In the genomic region with DNA sequence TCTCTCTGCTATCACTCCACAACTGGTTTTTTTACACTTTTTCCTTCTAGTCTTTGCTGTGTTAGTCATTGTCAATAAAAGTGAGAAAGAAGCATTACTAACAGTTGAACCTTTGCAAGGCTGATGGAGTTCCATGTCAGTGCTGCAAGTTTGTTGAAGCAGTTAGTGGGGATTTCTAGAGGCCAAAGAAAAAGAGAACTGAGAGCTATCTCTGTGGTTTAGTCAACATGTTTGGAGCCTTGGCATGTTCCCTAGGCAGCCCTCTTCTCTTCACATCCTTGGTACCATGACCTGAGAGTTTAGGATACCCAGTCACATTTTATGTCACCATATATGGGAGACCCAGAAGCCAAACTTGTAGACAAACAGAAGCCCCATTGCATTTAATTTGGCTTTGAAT, we compare ENCODE assay signal across 34 mouse cellular contexts. TPM values are rescaled to one million over a fixed set of nuclear protein-coding genes. Genes with fewer than 3 reads are reported as not detected.
DNase-seq lines count a peak whose midpoint lies in the region; ATAC-seq and TF ChIP-seq lines count a peak whose summit lies in the region.
"Had no signal": no experiment of that assay in that cellular context is flagged by ENCODE, and none has a peak within 500 bp of the region (broad histone marks: within the 10 kb centered on the region; RNA-seq: fewer than 3 reads in every experiment).

No protein-coding gene starts in this region.

- H3K36me3 ChIP-seq in spleen, adult 2 months (ENCODE audit: control insufficient read depth, insufficient read depth, low read length), result no peaks in the 10 kb centered on the region
- H3K36me3 ChIP-seq: forebrain, embryonic 10.5 days; G1E; heart, embryonic 12.5 days; heart, embryonic 15.5 days had no signal

- peak overlapping the region; percentile 70; the same call in 1 of the 2 replicates for H3K27ac ChIP-seq in spleen, adult 2 months (ENCODE audit: insufficient read depth, low read length)
- H3K27ac ChIP-seq: forebrain, embryonic 10.5 days; forebrain, embryonic 13.5 days; heart, embryonic 15.5 days; hindbrain, embryonic 14.5 days; hindbrain, postnatal 0 days had no signal

- H3K4me1 ChIP-seq in spleen, adult 2 months (ENCODE audit: control insufficient read depth, insufficient read depth, insufficient read length), result peaks cover 15% of the 10 kb centered on the region; the same call in 1 of the 2 replicates
- H3K4me1 ChIP-seq: heart, embryonic 12.5 days had no signal

- no peak for TF ChIP-seq CTCF in spleen, adult 2 months (IDR thresholded peaks at IDR 0.05; ENCODE audit: extremely low read depth, insufficient read depth, insufficient read length, insufficient replicate concordance)

- no peak for DNase-seq in spleen, adult 2 months (ENCODE audit: low read depth in 1 of 2, low spot score in 2 of 2)
- no peak for DNase-seq in spleen, postnatal 4 days (ENCODE audit: low spot score in 2 of 2)
- DNase-seq in B cell, adult 2 months, result peak; percentile 27 to 43
- no peak for DNase-seq in thymus, postnatal 36 days
- DNase-seq in adipocyte (ENCODE audit: low spot score), result no peak
- DNase-seq: adrenal gland, adult 2 months; adrenal gland, postnatal 14 days; cerebellum, adult 11-12 months; cerebellum, adult 8-10 months; cerebellum, postnatal 10 days; cerebellum, postnatal 36 days; gastrocnemius, postnatal 10 days; gastrocnemius, postnatal 36 days; heart, adult 18-20 months; heart, postnatal 10 days; heart, postnatal 36 days had no signal

- H3K27me3 ChIP-seq in spleen, adult 2 months (ENCODE audit: control insufficient read depth, insufficient read depth, low read length), result no peaks in the 10 kb centered on the region
- H3K27me3 ChIP-seq: forebrain, embryonic 13.5 days; heart, embryonic 12.5 days; heart, embryonic 15.5 days; Patski had no signal

- ATAC-seq in granulocyte monocyte progenitor cell, adult 5-6 weeks (replicated peaks; ENCODE audit: poor library complexity, severe bottlenecking), result peak; percentile 67
- ATAC-seq in neutrophil, adult 5-6 weeks (ENCODE audit: extremely low read depth, insufficient number of reproducible peaks, low FRiP score, poor library complexity, severe bottlenecking), result peak; percentile 65
- no peak for ATAC-seq in cerebellum, adult (ENCODE audit: insufficient number of reproducible peaks, low FRiP score, low TSS enrichment)
- ATAC-seq: forebrain, embryonic 13.5 days; forebrain, embryonic 16.5 days; hindbrain, postnatal 0 days; Patski had no signal

- no peak overlapping the region for H3K4me3 ChIP-seq in spleen, adult 2 months (ENCODE audit: extremely low read depth, insufficient read depth, insufficient read length)
- H3K4me3 ChIP-seq: forebrain, embryonic 10.5 days; forebrain, embryonic 13.5 days; heart, embryonic 12.5 days; heart, embryonic 15.5 days had no signal

- TF ChIP-seq POLR2A in spleen, adult 2 months (IDR thresholded peaks at IDR 0.05; ENCODE audit: low read depth, low read length), result no peak

RNA-seq across cellular contexts. Expression of a gene that starts 3.4 kb away (rescaled TPM):
- 13.5 and 14.5 TPM in 2 replicates for polyA plus RNA-seq in spleen, adult 2 months (2012; rRNA removed)
- total RNA-seq in granulocyte monocyte progenitor cell, adult 5-6 weeks (2014; fragmentation: Nextera tagmentation), result 10.9 and 17.8 TPM in 2 replicates
- total RNA-seq in granulocyte monocyte progenitor cell, adult 5-6 weeks (2017), result 9.9 and 14.7 TPM in 2 replicates
- total RNA-seq in neutrophil, adult 5-6 weeks (2017), result 202 and 211 TPM in 2 replicates

RNA-seq across cellular contexts. Expression of a gene that starts 22.3 kb away (rescaled TPM):
- 0.34 and 0.36 TPM in 2 replicates for polyA plus RNA-seq in spleen, adult 2 months (2012; rRNA removed)
- total RNA-seq in granulocyte monocyte progenitor cell, adult 5-6 weeks (2014; fragmentation: Nextera tagmentation), result 0.13 and 3.0 TPM in 2 replicates
- 3.7 and 4.7 TPM in 2 replicates for total RNA-seq in granulocyte monocyte progenitor cell, adult 5-6 weeks (2017)
- total RNA-seq in neutrophil, adult 5-6 weeks (2017), result 1.3 and 2.3 TPM in 2 replicates
- polyA plus RNA-seq: G1E had no signal

RNA-seq across cellular contexts. Expression of a gene that starts 45.1 kb away (rescaled TPM):
- not detected in 2 replicates for polyA plus RNA-seq in spleen, adult 2 months (2012; rRNA removed)
- not detected in 2 replicates for total RNA-seq in granulocyte monocyte progenitor cell, adult 5-6 weeks (2014; fragmentation: Nextera tagmentation)
- total RNA-seq in granulocyte monocyte progenitor cell, adult 5-6 weeks (2017), result not detected in 2 replicates
- not detected in 2 replicates for total RNA-seq in neutrophil, adult 5-6 weeks (2017)
- total RNA-seq: adrenal gland, adult 2 months; adrenal gland, postnatal 14 days; adrenal gland, postnatal 4 days; gastrocnemius, adult 18-20 months; gastrocnemius, postnatal 10 days; gastrocnemius, postnatal 36 days; heart, adult 18-20 months; heart, postnatal 10 days; heart, postnatal 36 days; hindbrain, postnatal 0 days had no signal
- polyA plus RNA-seq: adrenal gland, adult 2 months; embryonic facial prominence, embryonic 11.5 days; embryonic facial prominence, embryonic 14.5 days; forebrain, embryonic 10.5 days; forebrain, embryonic 13.5 days; forebrain, embryonic 16.5 days; G1E; heart, embryonic 12.5 days; heart, embryonic 15.5 days; hindbrain, embryonic 11.5 days; hindbrain, embryonic 14.5 days; hindbrain, postnatal 0 days; inflammation-experienced regulatory T-cells, adult 6 months; Patski had no signal

RNA-seq across cellular contexts. Expression of a gene that starts 47.0 kb away (rescaled TPM):
- polyA plus RNA-seq in spleen, adult 2 months (2012; rRNA removed), result 1.7 and 1.8 TPM in 2 replicates
- total RNA-seq in granulocyte monocyte progenitor cell, adult 5-6 weeks (2014; fragmentation: Nextera tagmentation), result 5.3 and 8.4 TPM in 2 replicates
- total RNA-seq in granulocyte monocyte progenitor cell, adult 5-6 weeks (2017), result 5.6 and 8.0 TPM in 2 replicates
- total RNA-seq in neutrophil, adult 5-6 weeks (2017), result 71.1 and 78.2 TPM in 2 replicates
- polyA plus RNA-seq: G1E had no signal

RNA-seq across cellular contexts. Expression of a gene that starts 57.7 kb away (rescaled TPM):
- polyA plus RNA-seq in spleen, adult 2 months (2012; rRNA removed), result not detected in 2 replicates
- not detected in 2 replicates for total RNA-seq in granulocyte monocyte progenitor cell, adult 5-6 weeks (2014; fragmentation: Nextera tagmentation)
- total RNA-seq in granulocyte monocyte progenitor cell, adult 5-6 weeks (2017), result 0.26 TPM in 1 of 2 replicates, not detected in the other
- total RNA-seq in neutrophil, adult 5-6 weeks (2017), result 0.12 TPM in 1 of 2 replicates, not detected in the other
- total RNA-seq: adrenal gland, adult 2 months; adrenal gland, postnatal 14 days; gastrocnemius, adult 18-20 months; gastrocnemius, postnatal 10 days; gastrocnemius, postnatal 36 days; heart, adult 18-20 months; heart, postnatal 10 days; heart, postnatal 36 days; hindbrain, postnatal 0 days had no signal
- polyA plus RNA-seq: G1E had no signal

Comparison
In these comparisons a context has a peak if more than half of its experiments do, and no peak if none do; other contexts are left out.
1. DNase-seq: peak in B cell, adult 2 months (2 of 2); none in spleen, adult 2 months (0 of 2), spleen, postnatal 4 days (0 of 2), thymus, postnatal 36 days (0 of 2) and adipocyte (single experiment).
2. RNA of a gene that starts 3.4 kb away (total RNA-seq): 202 to 211 TPM in neutrophil, adult 5-6 weeks; 9.9 to 17.8 TPM in granulocyte monocyte progenitor cell, adult 5-6 weeks; every median in the first group is over 10 times any median in the second.